Mouse (Mus musculus): ENCODE results near the gene Itpripl2. TPM values are rescaled to one million over a fixed set of nuclear protein-coding genes. Genes with fewer than 3 reads are reported as not detected.

Gene Itpripl2
- polyA plus RNA-seq, 1 experiment from 2014 or later, result 0.84 TPM

DNA sequence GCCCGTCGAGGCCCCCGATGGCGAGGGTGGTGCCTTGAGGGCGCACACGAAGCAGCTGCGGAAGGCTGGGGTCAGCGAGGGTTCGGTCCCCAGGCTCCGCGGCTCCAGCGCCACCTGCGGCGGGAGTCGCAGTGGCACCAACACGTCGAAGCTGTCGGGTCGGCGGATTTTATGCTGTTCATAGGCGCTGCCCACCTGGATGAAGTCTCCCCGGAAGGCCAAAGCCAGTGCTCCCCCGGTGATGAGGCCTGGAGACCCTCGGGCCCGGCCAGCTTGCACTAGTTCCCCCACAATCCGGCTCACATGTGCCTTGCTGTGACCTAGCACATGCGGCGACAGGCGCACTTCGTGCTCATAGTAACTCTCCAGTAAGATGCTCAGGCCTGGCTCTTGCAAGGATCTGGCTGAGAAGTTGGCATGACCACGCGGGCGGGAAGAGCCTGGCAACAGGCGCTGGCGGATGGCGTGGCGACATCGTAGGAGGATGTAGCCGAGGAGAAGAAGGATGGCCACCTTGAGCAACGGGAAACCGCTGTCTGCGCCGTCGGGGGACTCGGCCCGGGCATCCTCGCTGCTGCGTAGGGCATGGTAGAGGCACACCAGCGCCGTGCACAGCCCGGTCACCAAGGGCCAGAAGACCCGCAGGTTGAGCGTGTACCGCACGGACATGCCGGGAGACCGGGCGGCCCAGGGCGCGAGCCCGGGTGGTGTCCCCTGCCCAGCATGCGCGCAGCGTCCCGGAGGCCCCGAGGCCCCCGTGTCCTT lies 927 bp downstream of the Itpripl2 start:
- Histone ChIP-seq H3K4me1 (replicated peaks; ENCODE audit: control insufficient read depth, insufficient read depth, low read length) (peaks cover 6% of the 10 kb centered on the region; the same call in 1 of the 2 replicates), H3K4me2 (replicated peaks) (peak overlapping the region; percentile 68), H3K4me3 (replicated peaks; ENCODE audit: low read length) (peak overlapping the region; percentile 46), H3K9me3 (ENCODE audit: control insufficient read depth, low read length) (no peaks in the 10 kb centered on the region), H3K9ac (peak overlapping the region; percentile 67), H3K36me3 (replicated peaks; ENCODE audit: control insufficient read depth, insufficient read depth) (no peaks in the 10 kb centered on the region), H3K27me3 (ENCODE audit: control insufficient read depth, insufficient read depth, low read length) (peaks cover 54% of the 10 kb centered on the region), H3K27ac (peak overlapping the region; percentile 54; the same call in 1 of the 2 replicates)
- peak; percentile 41 for ATAC-seq (ENCODE audit: low FRiP score)
- WGBS, result 4% methylated on average over 67 of the region's 67 CpGs
- DNase-seq (ENCODE audit: low spot score), result no peak

DNA sequence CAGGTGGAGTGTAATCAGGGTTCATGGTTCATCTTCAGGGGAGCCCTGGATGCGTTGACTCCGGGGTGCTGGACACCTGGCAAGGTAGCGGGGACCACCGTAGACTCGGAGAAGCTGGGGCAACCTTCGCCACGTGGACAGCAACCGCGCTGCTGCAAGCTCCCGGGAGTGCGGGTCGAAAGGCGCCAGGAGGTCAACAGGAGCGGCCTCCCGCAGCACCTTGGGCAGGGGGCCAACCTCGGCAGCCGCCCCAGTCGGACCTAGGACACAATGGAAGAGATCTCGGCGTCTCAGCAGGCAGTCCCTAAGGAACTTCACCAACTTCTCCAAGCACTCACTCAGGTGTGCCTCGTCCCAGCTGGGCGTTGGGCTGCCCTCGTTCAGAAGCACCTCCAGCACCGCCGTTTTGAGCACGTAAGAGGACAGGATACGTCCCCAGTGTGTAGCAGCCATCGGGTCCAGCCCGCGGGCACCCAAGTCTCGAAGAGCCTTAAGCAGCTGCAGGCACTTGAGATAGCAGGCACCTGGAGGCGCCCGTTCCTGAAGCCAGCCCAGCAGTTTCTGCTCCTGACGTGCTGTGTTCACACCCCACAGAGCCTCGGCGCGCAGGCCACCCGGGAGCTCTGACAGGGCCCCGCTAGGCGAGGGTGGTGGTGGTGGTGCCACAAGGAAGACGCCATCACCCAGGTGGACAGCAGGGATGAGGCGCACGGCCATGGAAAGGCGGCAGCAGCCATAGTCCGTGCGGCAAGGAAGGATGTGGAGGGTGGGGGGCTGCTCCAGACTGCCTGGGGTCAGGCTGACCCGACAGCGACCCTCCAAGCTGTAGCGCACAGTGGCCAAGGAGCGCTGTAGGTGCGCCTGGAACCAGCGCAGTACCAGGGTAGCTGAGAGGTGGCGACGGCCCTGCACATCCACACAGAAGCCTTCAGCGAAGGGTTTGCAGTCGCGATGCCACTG lies 1.8 kb downstream of the Itpripl2 start:
- 0 out of 2 replicates have a peak, but pooled peaks have one; percentile 12 for ATAC-seq (ENCODE audit: low FRiP score)

DNA sequence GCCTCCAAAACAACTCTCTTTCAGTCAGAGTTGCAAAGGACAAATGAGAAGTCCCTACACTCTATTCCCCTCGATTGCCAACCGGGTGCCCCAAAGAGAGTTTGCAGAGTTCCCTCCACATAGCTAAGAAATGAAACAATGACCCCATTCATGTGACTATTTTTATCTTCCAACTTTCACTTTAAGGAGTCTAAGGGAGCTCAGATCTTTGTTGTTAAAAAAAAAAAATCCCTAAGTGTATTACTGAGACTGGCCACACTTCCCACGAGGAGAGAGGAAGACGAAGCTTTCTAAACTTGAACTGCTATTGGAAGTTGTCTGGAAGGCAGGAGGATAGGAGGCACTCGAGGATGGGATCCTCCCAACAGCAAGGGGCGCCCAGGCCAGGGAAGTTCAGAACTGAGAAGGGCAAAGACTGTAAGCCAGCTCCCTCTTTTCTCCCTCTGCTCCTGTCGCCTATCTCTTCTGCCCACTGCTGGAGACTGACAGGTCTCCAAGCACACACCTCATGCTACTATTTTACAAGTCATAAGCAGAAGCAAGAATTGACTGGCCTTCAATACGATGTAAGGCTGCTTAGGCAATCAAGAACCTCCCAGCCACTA lies 3.6 kb downstream of the Itpripl2 start:
- Histone ChIP-seq H3K9me3 (ENCODE audit: control insufficient read depth, low read length) (no peaks in the 10 kb centered on the region), H3K9ac (no peak overlapping the region), H3K4me2 (replicated peaks) (peak overlapping the region; percentile 1; the same call in 1 of the 2 replicates), H3K27me3 (ENCODE audit: control insufficient read depth, insufficient read depth, low read length) (peaks cover 52% of the 10 kb centered on the region), H3K36me3 (replicated peaks; ENCODE audit: control insufficient read depth, insufficient read depth) (no peaks in the 10 kb centered on the region), H3K4me1 (replicated peaks; ENCODE audit: control insufficient read depth, insufficient read depth, low read length) (peaks cover 6% of the 10 kb centered on the region; the same call in 1 of the 2 replicates), H3K27ac (no peak overlapping the region), H3K4me3 (replicated peaks; ENCODE audit: low read length) (no peak overlapping the region)
- WGBS, result 26% methylated on average over 8 of the region's 8 CpGs
- ATAC-seq (ENCODE audit: low FRiP score) (no peak), DNase-seq (ENCODE audit: low spot score) (no peak)

More for the DNA sequence above, 1.8 kb downstream of the Itpripl2 start:
- peaks cover 54% of the 10 kb centered on the region for H3K27me3 ChIP-seq (ENCODE audit: control insufficient read depth, insufficient read depth, low read length)
- peak overlapping the region; percentile 46 for H3K4me3 ChIP-seq (replicated peaks; ENCODE audit: low read length)
- no peaks in the 10 kb centered on the region for H3K36me3 ChIP-seq (replicated peaks; ENCODE audit: control insufficient read depth, insufficient read depth)
- DNase-seq (ENCODE audit: low spot score), result no peak
- 11% methylated on average over 57 of the region's 57 CpGs for WGBS
- peak overlapping the region; percentile 68 for H3K4me2 ChIP-seq (replicated peaks)
- H3K27ac ChIP-seq, result no peak overlapping the region
- H3K4me1 ChIP-seq (replicated peaks; ENCODE audit: control insufficient read depth, insufficient read depth, low read length), result peaks cover 6% of the 10 kb centered on the region; the same call in 1 of the 2 replicates
- H3K9ac ChIP-seq, result no peak overlapping the region
- H3K9me3 ChIP-seq (ENCODE audit: control insufficient read depth, low read length), result no peaks in the 10 kb centered on the region

- H3K9me3 ChIP-seq (ENCODE audit: control insufficient read depth, low read length), result no peaks in the 10 kb centered on the region
- 68% methylated on average over 5 of the region's 5 CpGs for WGBS
- DNase-seq (ENCODE audit: low spot score), result no peak
Measured at GRCm38 (mm10) chr7:118486917-118487316, 4.9 kb downstream of the Itpripl2 start.

DNA sequence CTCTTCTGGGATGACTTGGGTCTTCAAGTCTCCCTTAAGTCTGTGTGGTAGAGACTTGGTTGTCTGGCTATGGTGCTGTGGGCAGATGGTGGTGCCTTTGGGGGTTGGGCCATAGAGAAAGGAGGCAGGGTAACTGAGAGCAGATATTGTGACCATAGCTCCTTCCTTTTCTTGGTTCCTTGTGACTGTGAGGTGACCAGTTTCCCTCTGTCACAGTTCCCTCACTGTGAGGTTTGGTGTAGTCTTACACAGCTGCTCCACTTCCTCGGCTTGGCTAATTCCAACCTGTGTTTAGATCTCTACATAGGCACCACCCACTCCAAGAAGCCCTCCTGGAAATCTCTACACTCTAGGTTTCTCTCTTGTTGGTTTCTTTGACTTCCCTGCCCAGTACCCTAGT lies 7.8 kb downstream of the Itpripl2 start:
- Histone ChIP-seq H3K9me3 (ENCODE audit: control insufficient read depth, low read length) (no peaks in the 10 kb centered on the region), H3K4me1 (replicated peaks; ENCODE audit: control insufficient read depth, insufficient read depth, low read length) (no peaks in the 10 kb centered on the region), H3K27me3 (ENCODE audit: control insufficient read depth, insufficient read depth, low read length) (peaks cover 12% of the 10 kb centered on the region), H3K36me3 (replicated peaks; ENCODE audit: control insufficient read depth, insufficient read depth) (no peaks in the 10 kb centered on the region), H3K9ac (no peak overlapping the region), H3K27ac (no peak overlapping the region), H3K4me3 (replicated peaks; ENCODE audit: low read length) (no peak overlapping the region), H3K4me2 (replicated peaks) (no peak overlapping the region)
- 86% methylated on average over 1 of the region's 1 CpGs for WGBS
- DNase-seq (ENCODE audit: low spot score) (no peak), ATAC-seq (ENCODE audit: low FRiP score) (no peak)

More at GRCm38 (mm10) chr7:118486917-118487316, 4.9 kb downstream of the Itpripl2 start:
- Histone ChIP-seq H3K36me3 (replicated peaks; ENCODE audit: control insufficient read depth, insufficient read depth) (no peaks in the 10 kb centered on the region), H3K4me2 (replicated peaks) (no peak overlapping the region), H3K27me3 (ENCODE audit: control insufficient read depth, insufficient read depth, low read length) (peaks cover 41% of the 10 kb centered on the region), H3K9ac (no peak overlapping the region), H3K4me3 (replicated peaks; ENCODE audit: low read length) (no peak overlapping the region), H3K4me1 (replicated peaks; ENCODE audit: control insufficient read depth, insufficient read depth, low read length) (peaks cover 6% of the 10 kb centered on the region; the same call in 1 of the 2 replicates), H3K27ac (no peak overlapping the region)
- no peak for ATAC-seq (ENCODE audit: low FRiP score)

DNA sequence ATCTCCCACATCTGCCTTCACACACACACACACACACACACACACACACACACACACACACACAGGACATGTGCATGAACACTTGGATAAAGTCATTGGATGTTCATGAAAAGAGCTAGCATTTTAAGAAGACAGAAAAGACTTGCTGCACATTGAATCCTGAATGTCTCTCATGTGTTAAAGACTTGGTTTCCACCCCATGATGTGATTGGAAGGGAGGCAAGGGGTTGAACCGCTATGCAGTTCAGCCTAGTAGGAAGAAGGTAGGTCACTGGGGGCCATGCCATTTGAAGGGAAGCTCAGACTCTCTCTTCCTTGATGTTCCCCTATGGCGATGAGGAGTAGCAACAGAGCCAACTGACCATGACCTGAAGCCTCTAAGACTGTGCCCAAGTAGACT lies 9.8 kb downstream of the Itpripl2 start:
- Histone ChIP-seq H3K4me1 (replicated peaks; ENCODE audit: control insufficient read depth, insufficient read depth, low read length) (no peaks in the 10 kb centered on the region), H3K9ac (no peak overlapping the region), H3K4me2 (replicated peaks) (no peak overlapping the region), H3K27ac (no peak overlapping the region), H3K4me3 (replicated peaks; ENCODE audit: low read length) (no peak overlapping the region), H3K27me3 (ENCODE audit: control insufficient read depth, insufficient read depth, low read length) (no peaks in the 10 kb centered on the region), H3K9me3 (ENCODE audit: control insufficient read depth, low read length) (no peaks in the 10 kb centered on the region), H3K36me3 (replicated peaks; ENCODE audit: control insufficient read depth, insufficient read depth) (no peaks in the 10 kb centered on the region)
- 83% methylated on average over 2 of the region's 2 CpGs for WGBS
- DNase-seq (ENCODE audit: low spot score) (no peak), ATAC-seq (ENCODE audit: low FRiP score) (no peak)

DNA sequence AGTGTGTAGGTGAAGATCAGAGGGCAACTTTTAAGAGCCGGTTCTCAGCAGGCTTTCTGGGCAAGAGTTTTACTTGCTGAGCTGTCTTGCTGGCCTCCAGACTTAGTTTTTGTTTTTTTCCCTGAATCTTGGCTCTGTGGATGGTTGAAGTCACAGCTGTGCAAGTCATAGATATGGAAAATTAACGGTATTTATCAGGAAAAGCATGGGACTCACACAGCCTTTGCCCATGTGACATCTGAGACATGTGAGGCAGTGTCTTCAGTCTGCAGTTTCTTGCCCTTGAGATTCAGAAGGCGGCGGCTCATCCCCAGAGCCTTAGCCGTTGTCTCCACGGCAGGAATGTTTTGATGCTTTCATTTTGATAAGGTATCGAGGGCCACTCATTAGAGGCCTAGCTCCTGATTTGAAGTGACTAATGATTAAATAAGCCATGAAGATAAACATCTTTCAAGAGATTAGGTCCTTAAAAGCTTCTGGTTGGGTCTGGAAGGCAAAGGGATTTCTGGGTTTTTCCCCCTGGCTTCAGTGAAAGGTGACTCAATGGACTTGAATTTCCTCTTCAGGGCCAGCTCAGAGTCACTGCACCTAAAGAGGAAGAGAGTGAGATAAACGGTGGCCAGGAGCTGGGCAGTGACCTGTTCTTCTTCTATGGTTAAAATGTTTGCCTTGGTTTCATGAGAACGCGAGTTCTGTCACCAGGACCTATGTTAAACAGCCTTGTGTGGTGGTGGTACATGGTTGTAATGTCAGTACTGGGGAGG lies 10.5 kb downstream of the Itpripl2 start:
- no peak overlapping the region for H3K4me2 ChIP-seq (replicated peaks)
- no peaks in the 10 kb centered on the region for H3K9me3 ChIP-seq (ENCODE audit: control insufficient read depth, low read length)
- DNase-seq (ENCODE audit: low spot score), result no peak
- H3K27ac ChIP-seq, result no peak overlapping the region
- 90% methylated on average over 10 of the region's 10 CpGs for WGBS
- H3K4me1 ChIP-seq (replicated peaks; ENCODE audit: control insufficient read depth, insufficient read depth, low read length), result no peaks in the 10 kb centered on the region
- no peaks in the 10 kb centered on the region for H3K27me3 ChIP-seq (ENCODE audit: control insufficient read depth, insufficient read depth, low read length)
- H3K36me3 ChIP-seq (replicated peaks; ENCODE audit: control insufficient read depth, insufficient read depth), result no peaks in the 10 kb centered on the region
- H3K4me3 ChIP-seq (replicated peaks; ENCODE audit: low read length), result no peak overlapping the region
- ATAC-seq (ENCODE audit: low FRiP score), result no peak
- no peak overlapping the region for H3K9ac ChIP-seq

DNA sequence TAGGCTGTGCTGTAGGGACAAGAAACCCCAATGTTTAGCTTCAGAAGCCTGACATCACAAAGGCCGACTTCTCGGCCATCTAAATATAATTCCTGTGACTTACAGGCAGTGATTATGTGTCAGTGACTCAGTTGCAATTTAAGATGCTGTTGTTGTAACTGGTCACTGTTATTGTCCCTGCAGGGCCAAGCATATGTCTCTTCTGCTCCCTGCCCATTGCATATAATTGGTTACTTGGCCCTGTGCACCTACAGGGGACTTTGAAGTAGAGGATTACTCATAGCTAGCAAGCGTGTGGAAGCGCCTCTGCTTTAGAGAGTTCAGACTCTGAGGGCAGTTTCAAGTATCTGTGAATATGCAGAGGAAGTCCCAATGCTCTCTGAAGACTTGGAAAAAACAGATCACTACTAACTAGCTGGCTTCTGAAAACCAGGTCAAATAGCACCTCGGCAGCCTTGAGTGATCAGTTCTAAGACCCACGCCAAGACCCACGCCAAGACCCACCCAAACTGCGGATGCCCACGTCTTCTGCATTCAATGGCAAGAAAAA lies 11.5 kb downstream of the Itpripl2 start:
- Histone ChIP-seq H3K4me2 (replicated peaks) (no peak overlapping the region), H3K4me1 (replicated peaks; ENCODE audit: control insufficient read depth, insufficient read depth, low read length) (no peaks in the 10 kb centered on the region), H3K9me3 (ENCODE audit: control insufficient read depth, low read length) (no peaks in the 10 kb centered on the region), H3K9ac (no peak overlapping the region), H3K4me3 (replicated peaks; ENCODE audit: low read length) (no peak overlapping the region), H3K27me3 (ENCODE audit: control insufficient read depth, insufficient read depth, low read length) (no peaks in the 10 kb centered on the region), H3K27ac (no peak overlapping the region), H3K36me3 (replicated peaks; ENCODE audit: control insufficient read depth, insufficient read depth) (no peaks in the 10 kb centered on the region)
- DNase-seq (ENCODE audit: low spot score) (no peak), ATAC-seq (ENCODE audit: low FRiP score) (no peak)
- WGBS, result 91% methylated on average over 9 of the region's 9 CpGs

Data from hindbrain, embryonic 14.5 days (tissue).